Mouse (Mus musculus) 416B (cell line): ENCODE measurements around the gene Uhmk1.
"Not testable (repeated sequence)": the region's sequence is repeated elsewhere in the genome, so short reads cannot be mapped to it uniquely, and the experiment has no call there.

Experiments
- DNase-seq: peaks from one replicate; pipeline ENCODE4 v3.0.0; 2011; ENCODE audit warnings: low read depth

The Uhmk1 gene

DNA sequence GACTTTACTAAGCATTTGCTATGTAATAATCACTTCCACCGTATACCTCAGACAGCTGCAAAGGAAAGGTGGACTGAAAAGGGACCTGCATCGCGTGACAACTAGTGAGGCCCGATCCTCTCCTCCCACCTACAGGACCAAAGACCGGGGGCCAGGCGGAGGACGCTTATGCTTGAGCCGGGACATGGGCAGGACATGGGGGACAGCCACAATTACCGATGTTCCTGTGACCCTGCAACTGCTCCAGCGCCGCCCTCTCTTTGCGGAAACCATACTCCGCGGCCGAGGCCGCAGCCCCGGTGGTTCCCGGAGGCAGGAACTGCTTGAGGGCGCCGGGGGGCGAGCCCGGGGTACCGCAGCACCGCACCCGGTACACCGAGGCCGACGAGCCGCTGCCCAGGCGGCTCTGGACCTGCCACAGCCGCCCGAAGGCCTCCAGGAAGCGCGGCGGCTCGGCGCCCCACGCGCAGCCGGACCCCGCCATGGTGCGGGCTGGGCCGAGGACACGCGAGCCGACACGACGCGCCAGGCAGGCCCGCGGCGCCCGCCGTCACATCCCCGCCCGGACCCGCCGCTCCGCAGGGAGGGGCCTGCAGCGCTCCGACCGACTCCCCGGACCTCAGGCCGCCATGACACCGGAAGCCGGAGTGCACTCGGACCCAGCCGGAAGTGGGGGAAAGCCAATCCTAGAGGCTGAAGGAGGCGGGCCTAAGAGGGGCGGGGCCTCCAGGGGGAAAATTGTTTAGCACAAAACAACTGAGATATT, at the start of gene Uhmk1:
TSS of gene Uhmk1 (minus strand) at position 641 of the 766 bp plus-strand sequence.
- DNase-seq: peak; percentile 88

DNA sequence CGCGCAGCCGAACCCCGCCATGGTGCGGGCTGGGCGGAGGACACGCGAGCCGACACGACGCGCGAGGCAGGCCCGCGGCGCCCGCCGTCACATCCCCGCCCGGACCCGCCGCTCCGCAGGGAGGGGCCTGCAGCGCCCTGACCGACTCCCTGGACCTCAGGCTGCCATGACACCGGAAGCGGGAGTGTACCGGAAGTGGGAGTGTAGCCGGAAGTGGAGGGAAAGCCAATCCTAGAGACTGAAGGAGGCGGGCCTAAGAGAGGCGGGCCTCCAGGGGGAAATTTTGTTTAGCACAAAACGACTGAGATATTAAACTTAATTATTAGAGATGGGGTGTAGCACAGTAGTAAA, 40.3 kb upstream of the Uhmk1 start:
- no peak for DNase-seq

DNA sequence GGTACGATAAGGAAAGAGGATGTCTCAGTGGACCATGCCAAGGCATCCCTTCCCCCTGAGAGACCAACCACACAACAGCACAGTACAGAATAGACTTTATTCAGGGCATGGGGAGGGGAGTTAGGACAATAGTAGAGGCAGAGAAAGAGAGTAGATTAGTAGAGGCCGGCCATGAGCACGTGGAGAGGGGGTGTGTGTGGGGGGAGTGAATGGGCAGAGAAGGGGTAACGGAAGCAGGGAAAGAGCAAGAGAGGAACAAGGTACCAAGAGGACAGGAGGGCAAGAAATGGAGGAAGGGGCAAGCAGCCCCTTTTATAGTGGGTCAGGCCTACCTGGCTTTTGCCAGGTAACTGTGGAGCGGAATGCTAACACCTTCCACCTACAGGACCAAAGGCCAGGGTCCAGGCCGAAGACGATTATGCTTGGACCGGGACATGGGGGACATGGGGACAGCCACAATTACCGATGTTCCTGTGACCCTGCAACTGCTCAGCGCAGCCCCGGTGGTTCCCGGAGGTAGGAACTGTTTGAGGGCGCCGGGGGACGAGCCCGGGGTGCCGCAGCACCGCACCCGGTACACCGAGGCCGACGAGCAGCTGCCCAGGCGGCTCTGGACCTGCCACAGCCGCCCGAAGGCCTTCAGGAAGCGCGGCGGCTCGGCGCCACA, 39.8 kb upstream of the Uhmk1 start:
- DNase-seq: no peak

DNA sequence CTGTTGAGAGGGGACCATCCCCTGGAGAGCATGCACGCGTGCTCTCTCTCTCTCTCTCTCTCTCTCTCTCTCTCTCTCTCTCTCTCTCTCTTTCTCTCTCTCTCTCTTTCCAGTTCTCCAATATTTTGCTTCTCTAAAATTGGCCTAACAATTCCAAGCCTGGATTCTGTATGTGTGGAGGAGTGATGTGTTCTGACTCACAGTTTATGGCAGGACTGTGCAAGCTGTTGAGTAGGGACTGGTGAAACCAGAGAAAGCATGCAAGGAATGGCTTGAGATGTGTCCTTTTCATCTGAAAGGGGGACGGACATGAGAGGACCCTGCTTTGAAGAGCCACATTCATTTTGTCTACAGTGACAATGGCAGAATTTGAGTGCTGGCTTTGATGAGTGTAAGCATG, 29.8 kb upstream of the Uhmk1 start:
- no peak for DNase-seq

DNA sequence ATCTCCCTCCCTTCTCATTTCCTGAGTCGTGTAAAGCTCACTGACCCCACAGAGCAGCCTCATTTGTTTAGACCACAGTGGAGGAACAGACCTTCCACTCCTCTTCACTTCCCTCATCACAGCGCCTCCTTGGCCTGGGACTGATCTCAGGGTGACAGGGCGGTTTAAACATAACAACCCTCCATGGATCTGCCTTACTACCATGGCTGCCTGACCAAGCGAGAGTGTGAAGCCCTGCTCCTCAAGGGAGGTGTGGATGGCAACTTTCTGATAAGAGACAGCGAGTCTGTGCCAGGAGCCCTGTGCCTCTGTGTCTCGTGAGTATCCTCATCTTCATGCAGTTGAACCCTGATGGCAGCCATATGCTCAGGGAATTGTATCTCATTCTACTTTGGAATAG, 17.5 kb upstream of the Uhmk1 start, which contains the start of gene Sh2d1b2:
TSS of gene Sh2d1b2 (plus strand) at position 62 of the 400 bp plus-strand sequence.
- DNase-seq: not testable (repeated sequence)

DNA sequence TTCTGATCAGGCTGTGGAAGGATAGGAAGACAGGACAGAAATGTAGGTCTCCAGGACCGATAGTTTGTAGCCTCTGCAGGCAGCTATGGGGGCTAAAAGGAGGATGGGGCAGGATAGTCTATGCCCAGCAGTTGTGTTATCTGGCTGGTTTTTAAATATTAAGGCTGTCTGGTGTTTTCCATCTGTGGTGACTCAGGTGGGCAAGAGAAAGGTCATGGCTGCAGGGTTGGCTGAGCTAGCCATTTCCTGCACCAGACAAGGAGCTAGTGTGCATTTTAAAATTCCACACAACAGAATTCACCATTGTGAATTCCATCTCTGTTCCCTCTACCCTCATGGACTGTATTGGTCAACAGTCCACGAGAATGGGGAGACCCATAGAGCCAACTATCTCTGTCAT, 8.1 kb upstream of the Uhmk1 start:
- DNase-seq: no peak

DNA sequence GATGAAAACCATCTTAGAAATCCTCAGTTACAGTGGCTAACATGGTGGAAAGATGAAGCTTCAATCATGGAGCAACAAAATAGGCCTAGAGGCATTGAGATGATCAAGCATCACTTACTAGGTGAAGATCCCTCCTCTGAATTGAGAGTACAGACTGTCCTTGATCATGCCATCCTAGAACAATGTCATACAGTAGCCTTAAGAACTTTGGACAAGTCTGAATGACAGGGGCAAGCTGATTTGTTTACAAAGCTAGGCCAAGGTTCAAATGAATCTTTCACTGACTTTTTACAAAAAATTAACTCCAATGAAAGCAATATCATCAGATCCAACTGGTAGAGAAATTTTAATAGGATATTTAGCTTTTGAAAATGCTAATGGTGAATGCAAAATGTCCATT, 5.2 kb upstream of the Uhmk1 start:
- no peak for DNase-seq

DNA sequence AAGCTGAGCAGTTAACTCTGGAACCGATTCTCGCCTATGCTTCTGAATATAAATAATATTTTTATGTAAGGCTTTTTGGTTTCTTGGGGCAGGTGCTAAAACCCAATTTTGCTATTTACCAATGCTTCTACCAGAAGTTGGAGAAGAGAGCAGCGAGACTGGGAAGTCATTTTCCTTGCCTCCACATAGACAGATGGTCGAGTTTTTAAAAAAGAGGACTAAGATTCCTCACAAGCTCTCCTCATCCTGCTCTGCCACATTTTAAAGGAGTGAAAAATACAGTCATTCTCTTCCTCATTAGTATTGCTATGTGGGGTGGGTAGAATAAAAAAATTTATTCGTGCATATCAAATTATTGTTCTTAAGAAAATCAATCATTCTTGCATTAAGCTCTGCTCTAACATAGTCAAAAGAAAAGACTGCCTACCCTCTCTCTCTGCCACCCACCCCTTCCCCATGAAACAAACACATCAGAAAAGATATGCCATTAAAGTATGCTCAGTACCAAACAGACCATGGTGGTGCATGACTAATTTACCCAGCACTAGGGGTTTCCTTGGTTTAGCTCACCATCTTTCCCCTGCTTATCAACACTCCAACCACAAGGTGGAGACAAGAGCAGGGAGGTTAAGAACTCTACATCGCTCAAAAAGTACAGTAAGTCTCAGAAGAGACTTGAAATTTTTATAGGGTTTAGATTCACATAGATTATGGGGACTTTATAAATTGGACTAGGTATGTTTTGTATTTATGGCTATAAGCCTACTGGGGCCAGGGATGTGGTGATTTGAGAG, 3.1 kb upstream of the Uhmk1 start:
- DNase-seq: peak; percentile 84

DNA sequence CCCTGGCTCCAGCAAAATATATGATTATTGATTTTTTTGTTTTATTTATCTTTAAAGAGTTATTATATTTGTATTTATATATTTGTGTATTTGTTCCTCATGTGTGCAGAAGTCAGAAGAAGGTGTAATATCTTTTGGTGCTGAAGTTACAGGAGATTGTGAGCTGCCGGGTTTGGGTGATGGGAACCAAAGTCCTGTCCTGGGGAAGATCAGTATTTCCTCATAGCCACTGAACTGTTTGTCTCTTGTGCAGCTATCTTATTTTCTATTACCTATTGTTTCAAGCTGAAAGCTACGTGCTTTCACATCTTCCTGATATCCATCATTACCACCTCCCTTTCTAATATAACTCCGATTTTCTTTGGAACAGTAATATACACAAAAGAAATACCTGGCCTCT, 393 bp upstream of the Uhmk1 start:
- DNase-seq: no peak

DNA sequence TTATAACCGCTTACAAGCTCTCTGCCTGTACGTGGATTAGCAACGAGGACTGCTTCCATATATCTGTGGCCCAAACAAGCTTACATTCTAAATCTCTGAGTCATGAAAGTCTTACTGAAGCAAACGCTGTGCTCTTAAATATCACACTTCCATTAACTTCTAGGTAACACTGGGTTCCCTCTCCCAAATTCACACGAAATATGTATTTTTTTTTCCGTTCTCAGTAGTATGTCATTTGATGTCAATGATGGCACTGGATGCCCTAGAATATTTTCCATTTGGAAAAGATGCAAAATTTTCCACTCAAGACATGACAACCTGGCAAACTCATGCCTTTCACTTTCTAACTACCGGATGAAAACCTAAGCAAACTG, 827 bp downstream of the Uhmk1 start:
- peak; percentile 52 for DNase-seq

DNA sequence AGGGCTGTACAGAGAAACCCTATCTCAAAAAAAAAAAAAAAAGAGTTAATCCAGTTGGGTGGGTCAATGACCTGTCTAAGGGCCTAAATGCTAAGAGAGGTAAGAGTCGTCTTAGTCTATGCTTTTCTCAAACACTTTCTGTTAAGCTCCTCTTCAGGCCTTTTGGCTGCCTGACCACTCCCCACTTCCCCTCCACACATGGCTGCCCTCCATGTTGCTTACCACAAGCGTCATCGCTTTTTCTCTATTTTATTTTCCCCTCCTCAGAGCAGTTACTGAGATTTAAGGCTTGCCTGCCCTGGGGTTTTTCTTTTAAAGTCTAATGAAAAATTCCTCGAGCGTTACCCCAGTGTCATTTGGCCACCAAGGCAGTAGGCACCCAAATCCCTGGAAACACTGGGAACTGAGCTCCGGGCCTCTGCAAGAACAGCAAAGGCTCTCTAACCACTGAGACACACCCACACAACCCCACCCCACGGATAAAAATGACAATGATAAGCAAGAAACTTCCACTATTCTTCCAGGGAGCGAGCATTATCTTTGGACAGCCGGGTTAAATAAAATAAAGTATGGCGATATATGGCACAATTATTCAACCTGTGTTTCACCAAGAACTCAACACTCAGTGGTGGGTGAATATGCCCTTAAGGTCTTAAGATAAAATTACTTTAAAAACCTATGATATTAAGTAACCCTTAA, 1.9 kb downstream of the Uhmk1 start:
- DNase-seq: no peak

DNA sequence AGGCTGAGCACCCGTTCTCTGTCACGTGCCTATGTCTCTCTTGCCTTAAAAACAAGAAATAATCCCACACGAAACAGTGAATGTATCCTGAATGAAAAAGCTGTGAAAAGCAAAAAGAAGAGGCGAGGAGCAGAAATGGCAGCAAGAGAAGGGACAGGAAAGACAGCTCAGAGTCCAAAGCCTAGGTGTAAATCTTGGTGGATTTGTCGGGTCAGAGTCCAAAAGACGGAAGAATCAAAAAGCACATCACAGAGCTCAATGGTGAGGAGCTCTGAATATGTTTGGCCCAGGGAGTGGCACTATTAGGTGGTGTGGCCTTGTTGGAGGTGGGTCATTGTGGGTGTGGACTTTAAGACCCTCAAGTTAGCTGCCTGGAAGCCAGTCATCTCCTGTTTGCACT, 8.8 kb downstream of the Uhmk1 start:
- DNase-seq: no peak

DNA sequence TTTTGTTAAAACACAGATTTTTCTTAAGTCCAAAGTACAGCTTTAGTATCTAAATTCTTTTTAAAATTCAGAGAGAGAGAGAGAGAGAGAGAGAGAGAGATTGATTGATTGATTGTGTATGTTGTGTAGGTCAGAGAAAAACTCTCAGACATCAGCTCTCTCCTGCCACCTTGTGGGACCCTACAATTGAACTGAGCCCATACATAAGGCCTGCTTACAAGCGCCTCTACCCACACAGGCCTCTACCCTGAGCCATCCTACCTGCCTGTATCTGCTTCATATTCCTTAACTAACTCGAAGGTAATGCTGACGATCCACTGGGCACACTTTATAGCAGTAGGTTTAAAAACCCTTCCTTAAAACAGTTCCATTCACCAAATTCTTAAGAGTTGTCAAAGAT, 14.8 kb downstream of the Uhmk1 start:
- peak; percentile 63 for DNase-seq

DNA sequence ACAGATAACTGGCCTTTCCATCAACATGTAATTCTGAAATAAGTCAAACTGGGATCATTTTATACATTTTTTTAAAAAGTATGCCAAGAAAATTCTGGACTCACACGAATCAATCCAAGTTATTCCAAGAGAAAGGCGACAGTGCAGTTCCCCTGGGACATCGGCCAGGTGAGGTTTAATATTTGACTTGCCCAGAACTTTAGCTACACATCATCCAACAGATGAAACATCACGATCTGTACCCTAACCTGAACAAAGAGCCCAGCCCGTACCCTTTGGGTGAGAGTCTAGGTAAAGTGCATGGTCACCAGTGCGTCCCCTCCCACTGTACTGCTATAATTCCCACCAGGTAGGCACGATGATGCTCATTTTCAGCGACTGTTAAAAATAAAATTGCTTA, 19.0 kb downstream of the Uhmk1 start:
- DNase-seq: no peak

DNA sequence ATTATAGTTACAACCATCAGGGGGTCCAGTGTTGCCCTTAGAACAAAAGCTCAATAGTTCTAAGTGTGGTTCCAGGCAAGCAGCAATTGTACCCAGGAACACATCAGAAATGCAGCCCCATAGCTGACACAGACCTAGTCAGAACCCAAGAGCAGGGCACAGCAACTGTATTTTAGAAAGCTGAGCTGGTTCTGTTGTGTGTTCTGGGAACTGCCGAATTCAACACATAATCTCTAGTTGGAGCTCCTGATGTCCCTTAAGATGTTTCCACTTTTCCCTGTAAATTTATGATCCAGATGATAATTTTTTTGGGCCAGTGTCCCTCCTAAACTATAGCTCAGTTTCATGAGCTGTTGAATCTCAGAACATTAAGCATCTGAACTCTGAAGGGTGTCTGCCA, 23.3 kb downstream of the Uhmk1 start:
- no peak for DNase-seq

DNA sequence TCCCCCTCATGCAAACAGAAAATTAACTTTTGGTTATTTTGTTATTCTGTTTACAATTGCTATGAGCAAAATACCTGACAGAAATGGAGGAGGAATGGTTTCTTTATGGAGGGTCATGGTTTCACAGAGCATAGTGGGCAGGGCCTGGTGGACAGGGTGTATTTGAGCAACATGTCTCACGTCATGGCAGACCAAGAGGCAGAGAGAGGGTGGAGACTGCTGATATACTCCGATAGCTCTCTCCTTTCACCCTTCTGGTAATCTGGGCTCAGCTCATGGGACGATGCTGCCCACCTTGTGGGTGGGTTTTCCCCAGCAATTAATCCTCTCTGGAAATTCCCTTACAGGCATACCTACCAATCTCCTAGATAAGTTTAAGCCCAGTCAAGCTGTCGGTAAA, 25.0 kb downstream of the Uhmk1 start:
- DNase-seq: no peak

DNA sequence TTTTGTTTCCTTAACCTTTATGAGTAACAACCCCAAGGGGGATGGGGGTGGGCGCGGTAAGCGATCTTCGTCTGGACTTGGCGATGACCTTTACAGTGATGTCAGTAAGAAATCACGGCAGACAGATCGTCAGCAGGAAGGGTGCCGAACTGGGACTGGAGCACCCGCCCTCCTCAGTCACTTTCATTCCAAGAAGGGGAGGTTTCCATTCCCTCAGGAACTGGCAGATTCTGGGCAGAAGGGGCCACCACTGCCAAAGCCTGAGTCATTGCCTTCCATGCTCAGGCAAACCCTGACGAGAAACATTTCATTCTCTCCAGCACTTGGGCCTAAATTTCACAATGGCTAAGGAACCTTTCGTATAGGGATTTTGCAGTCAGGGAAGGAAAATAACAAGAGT, 26.6 kb downstream of the Uhmk1 start:
- DNase-seq: no peak

DNA sequence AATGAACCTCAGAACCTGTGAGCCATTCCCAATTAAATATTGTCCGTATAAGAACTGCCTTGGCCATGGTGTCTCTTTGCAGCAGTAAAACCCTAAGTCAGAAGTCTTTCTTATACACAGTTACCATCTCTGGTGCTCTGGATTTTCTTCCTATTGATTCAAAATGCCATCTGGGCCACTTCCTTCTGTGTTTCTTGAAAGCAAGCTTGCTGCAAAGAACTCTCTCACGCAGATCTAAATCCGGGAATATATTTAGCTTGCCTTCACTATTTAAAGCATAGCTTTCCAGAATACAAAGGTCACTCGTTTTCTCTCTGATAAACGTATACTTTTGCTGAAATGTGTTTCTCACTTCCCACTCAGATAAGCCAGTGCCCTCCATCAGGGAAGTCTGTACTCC, 28.7 kb downstream of the Uhmk1 start:
- no peak for DNase-seq

DNA sequence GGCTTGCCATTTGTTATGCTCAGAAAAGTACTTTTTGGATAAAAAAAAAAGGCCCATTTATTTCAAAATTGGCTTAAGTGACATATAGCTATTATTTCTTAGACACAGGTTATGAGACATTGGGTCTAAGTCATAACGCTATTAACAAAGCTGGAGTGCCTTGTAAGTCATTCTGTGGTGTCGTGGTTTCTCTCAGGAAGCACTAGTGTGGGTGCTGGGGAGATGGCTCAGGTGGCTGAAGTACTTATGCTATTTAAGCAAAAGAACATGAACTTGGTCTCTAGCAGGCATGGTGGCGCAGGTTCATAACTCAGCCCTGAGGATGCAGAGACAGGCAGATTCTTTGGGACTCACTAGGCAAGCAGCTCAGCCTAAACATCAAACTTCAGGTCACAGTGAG, 30.1 kb downstream of the Uhmk1 start:
- peak; percentile 74 for DNase-seq

DNA sequence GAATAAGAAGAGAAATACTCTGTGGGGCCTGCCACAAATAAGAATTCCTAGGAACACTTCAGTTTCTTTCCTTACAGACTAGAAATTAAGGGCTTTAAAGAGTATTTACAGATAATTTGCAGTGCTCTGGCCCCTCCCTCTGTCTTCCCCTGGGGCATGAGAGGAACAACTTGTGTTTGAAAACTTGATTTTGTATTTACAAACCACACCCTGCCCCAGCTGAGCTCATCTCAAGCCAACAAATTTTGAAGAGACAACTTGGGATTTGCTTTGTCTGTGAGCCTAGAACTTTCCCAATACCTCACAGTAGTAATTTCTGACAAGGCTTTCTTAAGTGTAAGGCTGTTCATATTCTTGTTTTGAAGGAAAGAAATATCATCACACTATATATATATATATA, 32.5 kb downstream of the Uhmk1 start:
- no peak for DNase-seq

DNA sequence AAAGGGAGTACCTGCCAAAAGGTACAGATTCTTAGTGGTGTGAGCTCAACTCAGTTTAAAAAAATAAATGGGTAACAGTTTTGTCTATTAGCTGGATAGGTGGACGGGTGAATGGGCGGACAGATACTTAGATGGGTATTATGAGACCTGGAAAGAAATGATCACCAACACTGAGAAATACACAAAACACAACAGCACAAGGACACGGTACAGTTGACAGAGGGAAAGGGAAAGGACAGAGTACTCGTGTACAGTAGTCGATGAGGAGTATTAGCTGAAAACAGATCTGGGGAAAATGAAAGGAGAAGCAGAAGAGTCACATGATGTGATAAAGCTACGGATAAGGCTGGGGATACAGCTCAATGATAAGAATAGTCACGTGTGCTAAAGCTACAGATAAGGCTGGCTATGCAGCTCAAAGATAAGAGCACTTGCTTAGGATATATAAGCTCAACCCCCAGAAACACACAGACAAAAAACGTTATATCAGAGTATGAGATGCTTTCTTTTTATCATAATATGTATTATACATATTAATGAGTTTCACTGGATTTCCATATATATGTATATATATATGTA, 38.4 kb downstream of the Uhmk1 start:
- DNase-seq: peak; percentile 87

DNA sequence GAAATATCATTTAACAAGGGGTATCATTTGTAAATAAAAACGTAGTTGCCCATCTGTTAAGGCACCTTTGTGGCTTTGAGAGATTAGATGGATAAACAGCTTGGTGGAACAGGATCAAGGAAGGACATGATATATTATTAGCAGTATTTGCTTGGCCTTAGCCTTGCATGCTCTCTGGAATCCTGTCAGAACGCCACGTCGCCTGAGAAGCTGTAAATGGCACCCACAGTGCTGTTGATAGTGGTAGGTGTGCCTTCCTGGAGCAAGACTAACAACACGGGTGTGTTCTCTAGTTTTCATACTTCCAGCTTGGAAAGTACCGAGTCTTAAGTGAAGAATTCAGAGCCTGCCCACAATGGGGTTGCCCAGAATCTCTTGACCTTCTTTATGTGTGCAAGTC, 39.3 kb downstream of the Uhmk1 start:
- no peak for DNase-seq
